In genomic region chrX:161963372-161963771, GRCm38 (mm10) we compare ENCODE assay signal across 31 mouse cellular contexts.
"Had no signal": no experiment of that assay in that cellular context is flagged by ENCODE, and none has a peak within 500 bp of the region (broad histone marks: within the 10 kb centered on the region; RNA-seq: fewer than 3 reads in every experiment).

No protein-coding gene starts in this region.

- H3K4me1 ChIP-seq: limb, embryonic 10.5 days; limb, embryonic 12.5 days; limb, embryonic 13.5 days; liver, embryonic 13.5 days; liver, embryonic 15.5 days; megakaryocyte, embryonic 14.5 days; midbrain, embryonic 10.5 days; midbrain, embryonic 13.5 days; midbrain, embryonic 15.5 days; neural tube, embryonic 12.5 days had no signal

- H3K27me3 ChIP-seq: liver, embryonic 13.5 days; neural tube, embryonic 12.5 days had no signal

- H3K9me3 ChIP-seq: limb, embryonic 10.5 days; limb, embryonic 12.5 days; limb, embryonic 13.5 days; limb, embryonic 15.5 days; liver, embryonic 13.5 days; liver, embryonic 15.5 days; lung, embryonic 15.5 days; megakaryocyte, embryonic 14.5 days; midbrain, embryonic 10.5 days; midbrain, embryonic 12.5 days; midbrain, embryonic 13.5 days; midbrain, embryonic 15.5 days; neural tube, embryonic 12.5 days; neural tube, embryonic 13.5 days had no signal

- H3K4me3 ChIP-seq: left cerebral cortex, adult 2 months; limb, embryonic 10.5 days; limb, embryonic 12.5 days; limb, embryonic 13.5 days; limb, embryonic 15.5 days; liver, embryonic 13.5 days; liver, embryonic 15.5 days; lung, embryonic 15.5 days; megakaryocyte, embryonic 14.5 days; midbrain, embryonic 10.5 days; midbrain, embryonic 12.5 days; midbrain, embryonic 13.5 days; midbrain, embryonic 15.5 days; myocyte; neural tube, embryonic 12.5 days; neural tube, embryonic 13.5 days had no signal

- H3K4me2 ChIP-seq: limb, embryonic 12.5 days; limb, embryonic 13.5 days; limb, embryonic 15.5 days; liver, embryonic 11.5 days; liver, embryonic 13.5 days; liver, embryonic 15.5 days; lung, embryonic 14.5 days; lung, embryonic 15.5 days; midbrain, embryonic 11.5 days; midbrain, embryonic 12.5 days; midbrain, embryonic 13.5 days; midbrain, embryonic 15.5 days; neural tube, embryonic 12.5 days; neural tube, embryonic 13.5 days had no signal

- H3K36me3 ChIP-seq: limb, embryonic 10.5 days; limb, embryonic 12.5 days; limb, embryonic 13.5 days; limb, embryonic 15.5 days; liver, embryonic 13.5 days; liver, embryonic 15.5 days; lung, embryonic 15.5 days; midbrain, embryonic 10.5 days; midbrain, embryonic 12.5 days; midbrain, embryonic 13.5 days; midbrain, embryonic 15.5 days; neural tube, embryonic 12.5 days; neural tube, embryonic 13.5 days had no signal

- H3K9ac ChIP-seq: limb, embryonic 12.5 days; limb, embryonic 13.5 days; limb, embryonic 15.5 days; liver, embryonic 13.5 days; liver, embryonic 14.5 days; liver, embryonic 15.5 days; lung, embryonic 14.5 days; lung, embryonic 15.5 days; midbrain, embryonic 12.5 days; midbrain, embryonic 13.5 days; midbrain, embryonic 15.5 days; neural tube, embryonic 12.5 days; neural tube, embryonic 13.5 days had no signal

- ATAC-seq: lung, postnatal 0 days; midbrain, embryonic 13.5 days; midbrain, embryonic 15.5 days; midbrain, embryonic 16.5 days had no signal

- DNase-seq: left cerebral cortex, postnatal 4 days; liver, embryonic 13.5 days; lung, adult 18-20 months; lung, adult 2 months; lung, embryonic 14.5 days; lung, postnatal 10 days; lung, postnatal 14 days; lung, postnatal 36 days; lung, postnatal 4 days; midbrain, embryonic 14.5 days had no signal

- H3K27ac ChIP-seq: left cerebral cortex, adult 2 months; limb, embryonic 10.5 days; limb, embryonic 12.5 days; limb, embryonic 13.5 days; limb, embryonic 15.5 days; liver, embryonic 13.5 days; liver, embryonic 14.5 days; liver, embryonic 15.5 days; lung, embryonic 15.5 days; macrophage; midbrain, embryonic 10.5 days; midbrain, embryonic 12.5 days; midbrain, embryonic 13.5 days; midbrain, embryonic 15.5 days; neural tube, embryonic 12.5 days; neural tube, embryonic 13.5 days had no signal
